Mouse (Mus musculus) ES-Bruce4 (cell line): ENCODE results near the gene Abca7. TPM values are rescaled to one million over a fixed set of nuclear protein-coding genes. Genes with fewer than 3 reads are reported as not detected.
"Not testable (repeated sequence)": the region's sequence is repeated elsewhere in the genome, so short reads cannot be mapped to it uniquely, and the experiment has no call there.

Source experiments
- H3K27ac ChIP-seq: 2 replicates; pipeline ENCODE4 v1.5.1; 2012; ENCODE audit warnings: low read length, inconsistent platforms; ENCODE audit not compliant: insufficient read depth
- H3K27me3 ChIP-seq: 2 replicates; pipeline ENCODE4 v1.6.1; 2012; ENCODE audit warnings: mild to moderate bottlenecking, low read length, inconsistent platforms; ENCODE audit not compliant: control insufficient read depth, poor library complexity, insufficient read depth, severe bottlenecking
- H3K36me3 ChIP-seq: 2 replicates; pipeline ENCODE4 v1.6.1; 2012; ENCODE audit warnings: inconsistent platforms, mild to moderate bottlenecking, low read length, moderate library complexity; ENCODE audit not compliant: control insufficient read depth, poor library complexity, insufficient read depth, severe bottlenecking
- H3K4me1 ChIP-seq: one replicate; pipeline ENCODE4 v1.8.1; 2011; ENCODE audit warnings: low read length; ENCODE audit not compliant: control insufficient read depth, insufficient read depth
- H3K4me3 ChIP-seq: 2 replicates; pipeline ENCODE4 v1.5.1; 2011; ENCODE audit warnings: low read depth, mild to moderate bottlenecking, low read length
- H3K9ac ChIP-seq: 2 replicates; pipeline ENCODE4 v1.6.1; 2012; ENCODE audit warnings: low read depth, mild to moderate bottlenecking, inconsistent platforms; ENCODE audit not compliant: poor library complexity, severe bottlenecking
- H3K9me3 ChIP-seq: replicated peaks from 2 replicates; pipeline ENCODE4 v1.6.1; 2012; ENCODE audit warnings: mild to moderate bottlenecking, low read length, inconsistent platforms; ENCODE audit not compliant: control insufficient read depth, poor library complexity, insufficient read depth, severe bottlenecking
- CTCF ChIP-seq: IDR thresholded peaks from one replicate; pipeline ENCODE4 v1.8.1; 2011; ENCODE audit warnings: low read depth, low read length
- EP300 ChIP-seq: IDR thresholded peaks from 2 replicates; pipeline ENCODE4 v1.6.1; 2011; ENCODE audit warnings: low read depth, low read length; ENCODE audit not compliant: insufficient read depth
- POLR2A ChIP-seq: IDR thresholded peaks from one replicate; pipeline ENCODE4 v1.8.1; 2011; ENCODE audit warnings: low read length; ENCODE audit not compliant: insufficient read depth
- polyA plus RNA-seq: library from polyadenylated mRNA; stranded (reverse); fragments of >200 nt; gene quantifications from 2 replicates; pipeline ENCODE4 v1.2.4, GENCODE M21; 2011; ENCODE audit warnings: low read depth; ENCODE audit not compliant: missing spikeins, insufficient read depth, insufficient read length

Gene Abca7
- polyA plus RNA-seq, 1 experiment = 10.6 TPM

DNA sequence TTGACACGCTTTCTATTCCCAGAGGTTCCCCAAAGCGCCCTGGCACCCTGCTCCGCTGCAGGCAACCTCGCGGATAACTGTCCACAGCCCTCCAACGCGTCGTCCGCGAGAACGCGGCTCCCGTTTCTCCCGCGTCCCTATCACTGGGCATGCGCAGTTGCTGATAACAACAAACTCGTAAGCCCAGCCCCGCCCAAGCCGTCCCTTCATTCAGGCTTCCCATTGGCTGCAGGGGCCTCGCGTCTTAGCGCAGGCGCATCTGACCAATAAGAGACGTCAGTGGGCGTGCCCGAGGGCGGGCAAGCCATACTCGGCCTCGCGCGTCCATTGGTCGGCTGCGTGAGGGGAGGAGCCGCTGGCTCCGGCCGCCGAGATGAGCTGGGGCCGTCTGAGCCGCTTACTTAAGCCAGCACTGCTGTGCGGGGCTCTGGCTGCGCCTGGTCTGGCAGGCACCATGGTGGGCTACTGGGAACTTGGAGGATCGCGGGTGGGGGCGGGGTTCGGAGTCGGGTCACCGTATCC lies 57.0 kb downstream of the Abca7 start:
- Histone ChIP-seq H3K9ac (peak overlapping the region; percentile 86), H3K9me3 (no peaks in the 10 kb centered on the region), H3K4me1 (peaks cover 6% of the 10 kb centered on the region), H3K27ac (peak overlapping the region; percentile 99), H3K4me3 (peak overlapping the region; percentile 93), H3K36me3 (peaks cover 20% of the 10 kb centered on the region), H3K27me3 (no peaks in the 10 kb centered on the region)
- TF ChIP-seq POLR2A (peak; percentile 82), EP300 (0 out of 2 replicates have a peak, but pooled peaks have one; percentile 5), CTCF (no peak)

DNA sequence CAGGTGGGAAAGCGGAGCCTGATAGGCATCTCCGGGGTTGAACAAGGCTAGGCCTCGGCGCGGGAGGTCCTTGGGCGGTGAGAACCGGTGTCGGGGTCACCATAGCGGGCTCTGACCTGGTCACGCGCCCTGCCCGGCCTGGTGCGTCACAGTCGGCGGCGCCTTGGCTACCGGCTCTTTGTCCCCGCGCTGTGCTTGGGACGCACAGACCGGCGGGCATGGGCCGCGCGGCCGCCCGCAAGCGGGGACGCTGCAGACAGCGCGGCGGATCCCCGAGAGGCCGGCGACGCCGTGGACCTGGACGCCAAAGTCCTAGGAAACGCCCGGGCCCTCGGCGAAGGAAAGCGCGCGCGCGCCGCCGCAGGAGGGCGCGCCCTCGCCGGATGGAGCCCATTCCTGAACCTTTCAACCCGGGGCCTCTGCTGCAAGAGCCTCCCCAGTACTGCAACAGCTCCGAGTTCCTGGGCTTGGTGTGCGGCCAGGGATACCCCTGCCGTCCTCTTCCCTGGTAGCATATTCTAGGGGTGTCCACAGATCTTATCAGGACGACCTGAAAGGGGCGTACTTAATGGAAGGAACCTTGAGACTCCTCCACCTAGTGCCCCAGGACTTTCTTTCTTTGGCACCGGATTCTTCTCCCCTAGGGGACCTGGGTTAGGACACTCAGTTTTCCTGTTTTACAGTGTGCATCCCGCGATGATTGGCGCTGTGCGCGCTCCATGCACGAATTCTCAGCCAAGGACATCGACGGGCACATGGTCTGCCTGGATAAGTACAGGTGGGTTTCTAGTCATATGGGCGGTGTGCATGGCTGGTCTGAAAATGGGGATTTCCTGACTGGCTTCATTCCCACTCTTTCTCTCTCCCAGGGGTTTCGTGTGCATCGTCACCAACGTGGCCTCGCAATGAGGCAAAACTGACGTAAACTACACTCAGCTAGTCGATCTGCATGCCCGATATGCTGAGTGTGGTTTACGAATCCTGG lies 57.8 kb downstream of the Abca7 start:
- Histone ChIP-seq H3K9me3 (no peaks in the 10 kb centered on the region), H3K27me3 (no peaks in the 10 kb centered on the region), H3K4me1 (peaks cover 3% of the 10 kb centered on the region), H3K36me3 (peaks cover 20% of the 10 kb centered on the region), H3K27ac (peak overlapping the region; percentile 42), H3K9ac (peak overlapping the region; percentile 86), H3K4me3 (peak overlapping the region; percentile 93)
- TF ChIP-seq CTCF = no peak
- no peak for TF ChIP-seq POLR2A
- TF ChIP-seq EP300 = no peak

DNA sequence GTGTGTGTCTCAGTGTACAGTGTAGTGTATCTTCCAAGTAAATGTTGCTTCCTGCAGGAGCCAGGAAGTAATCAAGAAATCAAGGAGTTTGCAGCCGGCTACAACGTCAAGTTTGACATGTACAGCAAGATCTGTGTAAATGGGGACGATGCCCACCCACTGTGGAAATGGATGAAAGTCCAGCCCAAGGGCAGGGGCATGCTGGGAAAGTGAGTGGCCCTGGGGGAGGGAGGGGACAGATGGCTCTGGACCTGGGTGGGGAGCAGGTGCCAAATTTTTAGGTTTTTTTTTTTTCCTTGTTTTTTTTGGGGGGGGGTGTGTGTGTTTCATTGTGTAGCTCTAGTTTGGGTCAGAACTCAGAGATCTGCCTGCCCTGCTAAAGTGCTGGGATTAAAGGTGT lies 58.6 kb downstream of the Abca7 start:
- Histone ChIP-seq H3K36me3 (peaks cover 20% of the 10 kb centered on the region), H3K4me3 (peak overlapping the region; percentile 93), H3K9ac (peak overlapping the region; percentile 86)
- not testable (repeated sequence) for H3K27me3 ChIP-seq, H3K4me1 ChIP-seq, H3K9me3 ChIP-seq, H3K27ac ChIP-seq

DNA sequence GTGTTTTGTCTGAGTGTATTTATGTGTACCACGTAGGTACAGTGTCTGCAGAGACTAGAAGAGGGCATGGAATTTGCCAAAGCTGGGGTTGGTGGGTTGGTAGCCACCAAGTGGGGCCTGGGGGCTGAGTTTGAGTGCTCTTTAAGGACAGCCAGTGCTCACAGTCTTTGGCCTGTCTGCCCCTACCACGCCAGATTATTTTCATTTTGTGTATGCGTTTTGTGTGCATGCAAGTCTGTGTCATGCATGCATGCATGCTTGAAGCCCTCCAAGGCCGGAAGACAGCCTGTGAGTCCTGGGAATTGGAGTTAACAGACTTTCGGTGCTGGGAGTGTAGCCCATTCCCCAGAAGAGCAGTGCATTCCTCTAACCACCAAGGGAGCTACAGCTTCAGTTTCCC lies 59.1 kb downstream of the Abca7 start:
- peak overlapping the region; percentile 32 for H3K27ac ChIP-seq
- peak overlapping the region; percentile 86 for H3K9ac ChIP-seq
- peaks cover 20% of the 10 kb centered on the region for H3K36me3 ChIP-seq
- no peaks in the 10 kb centered on the region for H3K9me3 ChIP-seq
- no peaks in the 10 kb centered on the region for H3K27me3 ChIP-seq
- H3K4me1 ChIP-seq = peaks cover 3% of the 10 kb centered on the region
- no peak for TF ChIP-seq EP300
- TF ChIP-seq CTCF = no peak
- no peak for TF ChIP-seq POLR2A
- H3K4me3 ChIP-seq = peak overlapping the region; percentile 93

DNA sequence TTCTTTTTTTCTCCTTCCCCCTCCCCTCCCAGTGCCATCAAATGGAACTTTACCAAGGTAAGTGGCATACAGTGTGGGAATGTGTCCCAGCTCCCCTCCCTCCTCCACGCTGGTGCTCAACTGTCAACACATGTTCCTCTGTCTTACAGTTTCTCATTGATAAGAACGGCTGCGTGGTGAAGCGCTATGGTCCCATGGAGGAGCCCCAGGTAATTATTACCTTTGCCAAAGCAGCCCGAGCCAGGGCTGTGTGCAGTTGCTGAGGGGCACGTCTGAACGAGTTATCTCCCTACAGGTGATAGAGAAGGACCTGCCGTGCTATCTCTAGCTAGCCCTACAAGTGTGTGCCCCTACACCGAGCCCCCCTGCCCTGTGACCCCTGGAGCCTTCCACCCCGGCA lies 59.6 kb downstream of the Abca7 start:
- peaks cover 3% of the 10 kb centered on the region for H3K4me1 ChIP-seq

DNA sequence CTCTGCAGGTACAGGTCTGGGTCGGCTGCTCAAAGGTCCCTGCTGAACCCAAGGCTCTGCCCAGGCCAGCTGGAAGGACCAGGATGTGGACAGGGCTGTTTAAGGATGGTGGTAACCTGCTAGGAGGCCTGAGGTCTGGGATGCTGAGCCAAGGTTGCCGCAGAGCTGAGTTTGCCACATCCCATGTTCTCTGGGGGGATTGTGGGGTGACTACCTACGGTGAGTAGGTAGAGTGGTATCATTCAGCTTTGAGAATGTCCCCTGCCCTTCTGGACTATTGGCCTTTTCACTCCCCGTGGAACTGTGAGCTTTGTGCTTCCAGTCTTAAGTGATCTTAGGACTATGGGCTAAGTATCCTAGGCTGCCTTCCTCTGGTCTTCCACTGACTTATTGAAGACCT lies 60.2 kb downstream of the Abca7 start:
- Histone ChIP-seq H3K4me1 (peaks cover 3% of the 10 kb centered on the region), H3K36me3 (peaks cover 20% of the 10 kb centered on the region), H3K4me3 (peak overlapping the region; percentile 31), H3K27me3 (no peaks in the 10 kb centered on the region), H3K9me3 (no peaks in the 10 kb centered on the region), H3K9ac (peak overlapping the region; percentile 52; the same call in 1 of the 2 replicates), H3K27ac (0 out of 2 replicates have a peak overlapping the region, but pooled peaks have one; percentile 14)
- no peak for TF ChIP-seq POLR2A
- no peak for TF ChIP-seq CTCF
- TF ChIP-seq EP300 = no peak

More for the DNA sequence above, 59.6 kb downstream of the Abca7 start:
- peak overlapping the region; percentile 93 for H3K4me3 ChIP-seq
- H3K9me3 ChIP-seq = no peaks in the 10 kb centered on the region
- TF ChIP-seq POLR2A (no peak), EP300 (no peak), CTCF (no peak)
- H3K27ac ChIP-seq = peak overlapping the region; percentile 28; the same call in 1 of the 2 replicates
- peaks cover 20% of the 10 kb centered on the region for H3K36me3 ChIP-seq
- peak overlapping the region; percentile 86 for H3K9ac ChIP-seq
- H3K27me3 ChIP-seq = no peaks in the 10 kb centered on the region
